Mouse (Mus musculus): ENCODE results near the gene Gm47959. TPM values are rescaled to one million over a fixed set of nuclear protein-coding genes. Genes with fewer than 3 reads are reported as not detected.

The Gm47959 gene
- polyA plus RNA-seq, 1 experiment from 2014 or later, result not detected

DNA sequence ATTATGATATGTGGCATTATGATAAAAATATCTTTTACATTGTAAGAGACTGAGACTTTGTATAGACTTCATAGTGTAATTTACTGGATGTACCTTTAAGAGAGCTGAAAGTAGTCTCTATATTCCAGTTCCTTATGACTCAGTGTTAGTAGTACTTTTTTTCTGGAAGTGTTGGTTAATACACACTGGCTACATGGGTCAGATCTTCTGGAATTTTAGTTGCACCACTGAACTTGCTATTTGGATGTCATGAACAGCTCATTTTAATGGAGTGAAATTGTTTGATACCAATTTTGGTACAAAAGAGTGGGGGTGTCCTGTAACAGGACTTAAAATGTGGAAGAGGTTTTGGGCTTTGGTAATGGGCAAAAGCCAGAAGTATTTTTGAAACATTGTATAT is 22.5 kb upstream of the Gm47959 start:
- Histone ChIP-seq H3K27me3 (ENCODE audit: control insufficient read depth, insufficient read depth, low read length) (no peaks in the 10 kb centered on the region), H3K4me2 (ENCODE audit: low read depth) (no peak overlapping the region), H3K4me1 (ENCODE audit: control insufficient read depth, insufficient read depth, low read length) (no peaks in the 10 kb centered on the region), H3K4me3 (ENCODE audit: low read depth, low read length) (no peak overlapping the region), H3K36me3 (ENCODE audit: control insufficient read depth, insufficient read depth, low read length) (no peaks in the 10 kb centered on the region), H3K9me3 (ENCODE audit: control insufficient read depth, low read length) (no peaks in the 10 kb centered on the region), H3K27ac (ENCODE audit: low read depth, low read length) (no peak overlapping the region), H3K9ac (ENCODE audit: low read length) (no peak overlapping the region)
- ATAC-seq (ENCODE audit: insufficient read depth, low FRiP score, low TSS enrichment) (no peak), DNase-seq (ENCODE audit: low spot score) (no peak)

DNA sequence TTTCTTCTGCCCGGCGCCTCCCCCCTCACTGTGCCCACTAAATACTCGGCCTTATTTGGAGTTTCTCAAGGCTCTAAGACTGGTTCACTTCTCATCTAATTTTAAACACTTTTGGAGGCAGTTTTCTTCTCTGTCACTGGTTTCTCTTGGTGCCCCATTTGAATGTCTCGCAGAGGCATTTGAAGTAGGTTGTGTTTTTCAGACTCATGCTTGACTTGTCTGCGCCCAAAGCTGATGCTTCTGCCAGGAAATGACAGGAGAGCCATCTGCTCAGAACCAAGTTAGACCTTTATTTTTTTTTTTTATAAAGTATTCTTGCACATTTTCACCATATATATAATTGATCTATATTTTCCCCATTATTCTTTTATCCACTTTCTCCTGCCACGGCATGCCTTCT is 13.6 kb upstream of the Gm47959 start:
- Histone ChIP-seq H3K9ac (ENCODE audit: low read length) (no peak overlapping the region), H3K36me3 (ENCODE audit: control insufficient read depth, insufficient read depth, low read length) (no peaks in the 10 kb centered on the region), H3K27ac (ENCODE audit: low read depth, low read length) (no peak overlapping the region), H3K9me3 (ENCODE audit: control insufficient read depth, low read length) (peaks cover 4% of the 10 kb centered on the region; the same call in 1 of the 2 replicates), H3K4me1 (ENCODE audit: control insufficient read depth, insufficient read depth, low read length) (no peaks in the 10 kb centered on the region), H3K4me2 (ENCODE audit: low read depth) (no peak overlapping the region), H3K4me3 (ENCODE audit: low read depth, low read length) (no peak overlapping the region), H3K27me3 (ENCODE audit: control insufficient read depth, insufficient read depth, low read length) (no peaks in the 10 kb centered on the region)
- ATAC-seq (ENCODE audit: insufficient read depth, low FRiP score, low TSS enrichment) (no peak), DNase-seq (ENCODE audit: low spot score) (no peak)
- WGBS, result 92% methylated on average over 6 of the region's 6 CpGs

DNA sequence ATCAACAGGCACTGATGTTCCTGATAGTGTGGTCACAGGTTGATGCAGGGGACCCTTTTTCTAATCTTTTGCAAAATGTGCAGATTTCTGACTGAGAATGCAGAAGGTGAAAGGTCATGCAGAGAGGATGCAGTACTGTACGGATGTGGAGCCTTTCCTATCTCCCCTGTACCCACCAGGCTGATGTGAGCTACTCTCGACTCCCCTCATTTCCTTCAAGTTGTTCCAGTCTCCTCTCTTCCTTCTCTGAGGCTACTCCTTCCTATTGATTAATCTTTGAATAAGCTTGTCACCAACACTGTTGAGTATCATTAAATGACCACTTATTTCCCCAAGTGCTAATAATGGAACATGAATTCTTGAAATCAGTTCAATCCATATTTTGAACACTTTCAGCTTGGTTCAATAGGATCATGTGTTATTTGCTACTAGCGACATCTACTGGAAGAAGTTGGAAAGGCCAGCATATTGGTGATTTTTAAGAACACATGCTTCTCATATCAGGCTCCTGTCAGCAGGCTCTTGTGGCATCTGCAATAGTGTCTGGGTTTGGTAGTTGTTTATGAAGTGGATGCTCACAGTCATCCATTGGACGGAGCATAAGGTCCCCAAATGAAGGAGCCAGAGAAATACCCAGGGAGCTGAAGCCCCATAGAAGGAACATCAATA is 12.7 kb upstream of the Gm47959 start:
- Histone ChIP-seq H3K4me2 (ENCODE audit: low read depth) (no peak overlapping the region), H3K27ac (ENCODE audit: low read depth, low read length) (no peak overlapping the region), H3K4me1 (ENCODE audit: control insufficient read depth, insufficient read depth, low read length) (no peaks in the 10 kb centered on the region), H3K9me3 (ENCODE audit: control insufficient read depth, low read length) (peaks cover 4% of the 10 kb centered on the region; the same call in 1 of the 2 replicates), H3K4me3 (ENCODE audit: low read depth, low read length) (no peak overlapping the region), H3K36me3 (ENCODE audit: control insufficient read depth, insufficient read depth, low read length) (no peaks in the 10 kb centered on the region), H3K9ac (ENCODE audit: low read length) (no peak overlapping the region), H3K27me3 (ENCODE audit: control insufficient read depth, insufficient read depth, low read length) (no peaks in the 10 kb centered on the region)
- 34% methylated on average over 4 of the region's 4 CpGs for WGBS
- peak; percentile 33 for DNase-seq (ENCODE audit: low spot score)
- ATAC-seq (ENCODE audit: insufficient read depth, low FRiP score, low TSS enrichment), result no peak

DNA sequence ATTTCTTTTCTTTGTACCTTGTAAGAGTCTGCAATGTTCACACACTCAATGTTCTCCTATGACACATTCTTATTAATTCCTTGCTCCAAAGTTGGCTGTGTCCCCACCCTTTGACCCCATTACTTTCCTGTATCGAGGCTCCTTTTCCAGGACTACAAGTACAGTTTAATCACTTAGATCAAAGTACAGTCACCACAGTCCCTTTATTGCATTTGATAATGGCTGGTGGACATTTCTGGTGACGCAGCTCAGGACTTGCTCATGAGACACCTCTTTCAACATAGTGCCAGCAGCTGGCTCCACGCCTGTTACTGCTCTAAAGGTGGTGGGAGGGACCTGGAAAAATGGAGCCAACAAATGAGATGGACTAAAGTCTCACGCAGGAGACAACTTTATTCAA is 9.3 kb upstream of the Gm47959 start:
- H3K36me3 ChIP-seq (ENCODE audit: control insufficient read depth, insufficient read depth, low read length), result no peaks in the 10 kb centered on the region
- no peak for DNase-seq (ENCODE audit: low spot score)
- H3K4me3 ChIP-seq (ENCODE audit: low read depth, low read length), result no peak overlapping the region
- no peak for ATAC-seq (ENCODE audit: insufficient read depth, low FRiP score, low TSS enrichment)
- WGBS, result 80% methylated on average over 4 of the region's 4 CpGs
- H3K9me3 ChIP-seq (ENCODE audit: control insufficient read depth, low read length), result no peaks in the 10 kb centered on the region
- no peaks in the 10 kb centered on the region for H3K4me1 ChIP-seq (ENCODE audit: control insufficient read depth, insufficient read depth, low read length)
- no peaks in the 10 kb centered on the region for H3K27me3 ChIP-seq (ENCODE audit: control insufficient read depth, insufficient read depth, low read length)
- H3K27ac ChIP-seq (ENCODE audit: low read depth, low read length), result no peak overlapping the region
- no peak overlapping the region for H3K9ac ChIP-seq (ENCODE audit: low read length)
- H3K4me2 ChIP-seq (ENCODE audit: low read depth), result no peak overlapping the region

DNA sequence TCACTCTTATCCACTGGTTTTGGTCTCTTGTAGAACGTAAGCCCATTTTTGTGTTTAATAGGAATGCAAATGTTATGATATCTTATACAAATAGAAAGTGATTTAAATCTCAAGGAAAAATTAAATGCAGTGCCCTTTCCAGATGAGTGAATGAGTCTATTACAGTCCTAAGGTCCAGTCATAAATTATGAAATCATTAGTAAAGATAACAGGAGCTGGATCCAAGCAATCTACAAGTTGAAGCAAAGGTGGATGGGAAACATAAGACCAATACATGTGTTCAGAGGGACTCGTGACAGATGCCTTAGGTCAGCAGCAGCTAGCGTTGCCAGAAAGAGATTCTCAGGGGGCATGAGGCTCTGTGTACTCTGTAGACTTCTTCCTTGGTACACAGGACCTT is 8.8 kb upstream of the Gm47959 start:
- H3K27ac ChIP-seq (ENCODE audit: low read depth, low read length), result no peak overlapping the region
- no peak overlapping the region for H3K4me3 ChIP-seq (ENCODE audit: low read depth, low read length)
- no peak overlapping the region for H3K4me2 ChIP-seq (ENCODE audit: low read depth)
- no peaks in the 10 kb centered on the region for H3K9me3 ChIP-seq (ENCODE audit: control insufficient read depth, low read length)
- no peak for DNase-seq (ENCODE audit: low spot score)
- H3K9ac ChIP-seq (ENCODE audit: low read length), result no peak overlapping the region
- H3K27me3 ChIP-seq (ENCODE audit: control insufficient read depth, insufficient read depth, low read length), result no peaks in the 10 kb centered on the region
- H3K36me3 ChIP-seq (ENCODE audit: control insufficient read depth, insufficient read depth, low read length), result no peaks in the 10 kb centered on the region
- WGBS, result 81% methylated on average over 3 of the region's 3 CpGs
- no peak for ATAC-seq (ENCODE audit: insufficient read depth, low FRiP score, low TSS enrichment)
- H3K4me1 ChIP-seq (ENCODE audit: control insufficient read depth, insufficient read depth, low read length), result no peaks in the 10 kb centered on the region

DNA sequence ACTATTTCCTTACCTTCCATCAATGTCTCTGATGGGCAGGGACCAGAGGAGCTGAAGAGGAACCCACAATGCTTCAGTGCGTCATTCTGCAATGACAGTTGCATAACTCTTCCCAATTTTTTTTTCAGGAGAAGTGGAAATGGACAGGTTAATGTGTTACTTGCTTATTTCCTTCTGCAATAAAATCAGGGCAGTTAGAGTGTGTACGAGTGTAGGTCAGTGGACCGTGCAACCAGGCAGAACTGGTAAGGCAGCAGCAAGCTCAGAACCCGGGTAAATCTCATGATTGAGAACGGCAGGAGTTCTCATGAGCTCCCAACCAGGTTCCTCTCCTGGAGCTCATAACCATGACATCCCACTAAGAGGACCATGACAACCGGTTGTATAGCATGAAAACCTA is 8.3 kb upstream of the Gm47959 start:
- Histone ChIP-seq H3K27ac (ENCODE audit: low read depth, low read length) (no peak overlapping the region), H3K36me3 (ENCODE audit: control insufficient read depth, insufficient read depth, low read length) (no peaks in the 10 kb centered on the region), H3K9me3 (ENCODE audit: control insufficient read depth, low read length) (no peaks in the 10 kb centered on the region), H3K27me3 (ENCODE audit: control insufficient read depth, insufficient read depth, low read length) (no peaks in the 10 kb centered on the region), H3K9ac (ENCODE audit: low read length) (no peak overlapping the region), H3K4me3 (ENCODE audit: low read depth, low read length) (no peak overlapping the region), H3K4me2 (ENCODE audit: low read depth) (no peak overlapping the region), H3K4me1 (ENCODE audit: control insufficient read depth, insufficient read depth, low read length) (no peaks in the 10 kb centered on the region)
- WGBS, result 94% methylated on average over 6 of the region's 6 CpGs
- no peak for DNase-seq (ENCODE audit: low spot score)
- ATAC-seq (ENCODE audit: insufficient read depth, low FRiP score, low TSS enrichment), result no peak

DNA sequence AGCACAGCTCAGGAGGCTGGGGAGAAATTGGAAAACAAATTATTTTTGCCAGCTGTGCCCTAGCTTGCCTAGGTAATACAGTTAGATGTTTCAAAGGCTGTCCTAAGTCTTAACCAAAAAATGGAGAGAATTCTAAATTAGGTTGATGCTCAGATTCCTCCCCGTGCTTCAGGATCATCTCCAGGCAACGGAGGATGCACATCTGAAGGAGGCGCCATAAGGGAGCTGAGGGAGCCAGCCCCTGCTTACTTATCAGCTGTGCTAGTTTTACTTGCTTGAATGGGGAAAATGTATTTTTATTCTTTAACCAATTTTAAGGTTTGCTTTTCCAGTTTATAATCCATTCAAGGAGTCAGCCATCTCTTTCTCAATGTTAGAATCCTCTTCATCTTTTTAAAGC is 6.4 kb upstream of the Gm47959 start:
- 81% methylated on average over 3 of the region's 3 CpGs for WGBS

DNA sequence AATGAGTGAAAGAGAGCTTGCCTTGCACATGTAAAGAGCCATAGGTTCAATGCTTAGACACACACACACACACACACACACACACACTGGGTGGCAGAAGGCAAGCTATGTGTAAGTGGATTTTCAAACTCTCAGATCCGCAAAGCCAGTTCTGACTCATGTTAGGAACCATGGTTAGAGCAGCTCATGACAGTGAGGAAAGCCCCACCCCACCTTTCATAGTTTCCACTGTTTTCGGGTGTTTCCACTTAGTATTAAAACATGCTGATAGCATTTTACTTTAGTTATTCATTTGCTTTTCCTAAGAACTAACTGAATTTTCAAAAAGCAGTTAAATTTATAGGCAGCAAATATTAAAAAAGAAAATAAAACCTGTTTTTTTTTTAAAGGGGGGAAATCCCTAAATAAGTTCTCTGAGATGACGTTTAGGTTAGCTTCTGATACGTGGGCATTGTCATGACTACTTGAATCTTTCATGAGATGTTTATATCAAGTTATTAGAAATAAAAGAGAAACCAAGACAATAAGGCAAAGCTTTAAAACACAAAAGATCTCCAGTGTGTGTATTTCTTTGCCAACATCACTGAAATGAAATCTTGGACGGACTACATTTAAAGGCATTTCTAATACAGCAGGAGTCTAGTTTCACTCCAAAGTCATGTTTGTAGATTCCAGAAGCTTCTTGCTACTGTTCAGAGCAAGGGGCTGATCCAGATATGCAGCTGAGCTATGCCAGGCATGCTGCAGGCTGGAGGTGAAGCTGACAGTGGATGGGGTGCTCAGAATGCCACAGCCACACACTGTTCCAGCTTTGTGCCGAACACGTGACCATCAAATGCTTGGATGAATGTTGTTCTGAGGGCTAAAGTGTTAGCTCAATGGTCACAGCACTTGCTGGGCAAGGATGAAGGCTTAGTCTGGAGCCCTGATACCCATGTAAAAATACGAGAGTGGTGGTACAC is 6.2 kb downstream of the Gm47959 start:
- Histone ChIP-seq H3K9ac (ENCODE audit: low read length) (no peak overlapping the region), H3K27ac (ENCODE audit: low read depth, low read length) (no peak overlapping the region), H3K4me2 (ENCODE audit: low read depth) (no peak overlapping the region), H3K27me3 (ENCODE audit: control insufficient read depth, insufficient read depth, low read length) (no peaks in the 10 kb centered on the region), H3K4me3 (ENCODE audit: low read depth, low read length) (no peak overlapping the region), H3K36me3 (ENCODE audit: control insufficient read depth, insufficient read depth, low read length) (no peaks in the 10 kb centered on the region), H3K4me1 (ENCODE audit: control insufficient read depth, insufficient read depth, low read length) (no peaks in the 10 kb centered on the region), H3K9me3 (ENCODE audit: control insufficient read depth, low read length) (no peaks in the 10 kb centered on the region)
- DNase-seq (ENCODE audit: low spot score), result no peak
- ATAC-seq (ENCODE audit: insufficient read depth, low FRiP score, low TSS enrichment), result no peak
- WGBS, result 90% methylated on average over 8 of the region's 8 CpGs

More for the DNA sequence above, 6.4 kb upstream of the Gm47959 start:
- H3K36me3 ChIP-seq (ENCODE audit: control insufficient read depth, insufficient read depth, low read length), result no peaks in the 10 kb centered on the region
- DNase-seq (ENCODE audit: low spot score) (no peak), ATAC-seq (ENCODE audit: insufficient read depth, low FRiP score, low TSS enrichment) (no peak)
- H3K27me3 ChIP-seq (ENCODE audit: control insufficient read depth, insufficient read depth, low read length), result no peaks in the 10 kb centered on the region
- no peak overlapping the region for H3K27ac ChIP-seq (ENCODE audit: low read depth, low read length)
- no peaks in the 10 kb centered on the region for H3K9me3 ChIP-seq (ENCODE audit: control insufficient read depth, low read length)
- no peak overlapping the region for H3K9ac ChIP-seq (ENCODE audit: low read length)
- H3K4me2 ChIP-seq (ENCODE audit: low read depth), result no peak overlapping the region
- H3K4me1 ChIP-seq (ENCODE audit: control insufficient read depth, insufficient read depth, low read length), result no peaks in the 10 kb centered on the region
- no peak overlapping the region for H3K4me3 ChIP-seq (ENCODE audit: low read depth, low read length)

DNA sequence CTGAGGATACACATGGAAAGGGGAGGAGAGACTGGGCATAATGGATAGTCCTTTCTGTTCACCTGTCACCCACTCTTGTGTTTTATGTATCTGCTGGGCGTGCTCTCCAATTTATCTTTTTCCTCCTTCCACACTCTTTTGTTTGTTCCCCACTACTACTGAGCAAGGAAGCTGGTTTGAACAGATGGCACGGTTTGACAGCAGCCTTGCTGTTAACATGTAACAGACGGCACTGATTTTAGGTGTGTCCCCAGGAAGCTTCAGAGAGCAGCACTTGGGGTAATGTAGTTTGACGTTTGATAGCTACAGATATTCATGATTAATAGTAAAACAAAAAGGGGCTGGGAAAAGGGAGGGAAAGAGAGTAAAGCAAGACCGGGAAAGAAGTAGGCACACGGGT is 7.1 kb downstream of the Gm47959 start:
- H3K4me3 ChIP-seq (ENCODE audit: low read depth, low read length), result no peak overlapping the region
- 65% methylated on average over 6 of the region's 6 CpGs for WGBS
- H3K27ac ChIP-seq (ENCODE audit: low read depth, low read length), result no peak overlapping the region
- no peaks in the 10 kb centered on the region for H3K36me3 ChIP-seq (ENCODE audit: control insufficient read depth, insufficient read depth, low read length)
- ATAC-seq (ENCODE audit: insufficient read depth, low FRiP score, low TSS enrichment) (no peak), DNase-seq (ENCODE audit: low spot score) (no peak)
- no peak overlapping the region for H3K9ac ChIP-seq (ENCODE audit: low read length)
- H3K27me3 ChIP-seq (ENCODE audit: control insufficient read depth, insufficient read depth, low read length), result no peaks in the 10 kb centered on the region
- no peaks in the 10 kb centered on the region for H3K4me1 ChIP-seq (ENCODE audit: control insufficient read depth, insufficient read depth, low read length)
- H3K4me2 ChIP-seq (ENCODE audit: low read depth), result no peak overlapping the region
- no peaks in the 10 kb centered on the region for H3K9me3 ChIP-seq (ENCODE audit: control insufficient read depth, low read length)

All from neural tube, embryonic 11.5 days (tissue).